Mouse (Mus musculus) midbrain, embryonic 10.5 days (tissue): ENCODE data around the gene Rcc2. TPM values are rescaled to one million over a fixed set of nuclear protein-coding genes. Genes with fewer than 3 reads are reported as not detected.
A peak's percentile ranks its signal among the peaks of the same experiment; 100 is the strongest.

ENCODE experiments used
- DNase-seq: peaks from one replicate; pipeline ENCODE4 v3.0.0-alpha.2; 2017; ENCODE audit warnings: low spot score
- H3K27ac ChIP-seq: fragments of 300-500 bp; sonication (generic); replicated peaks from 2 replicates; pipeline ENCODE4 v1.5.1; 2016; ENCODE audit warnings: mild to moderate bottlenecking
- H3K27me3 ChIP-seq: fragments of 300-500 bp; sonication (generic); 2 replicates; pipeline ENCODE4 v1.6.1; 2016; ENCODE audit warnings: low read depth, mild to moderate bottlenecking; ENCODE audit not compliant: poor library complexity, severe bottlenecking
- H3K36me3 ChIP-seq: fragments of 300-500 bp; sonication (generic); 2 replicates; pipeline ENCODE4 v1.6.1; 2016; ENCODE audit warnings: mild to moderate bottlenecking, moderate library complexity
- H3K4me1 ChIP-seq: fragments of 300-500 bp; sonication (generic); 2 replicates; pipeline ENCODE4 v1.6.1; 2016
- H3K4me3 ChIP-seq: fragments of 300-500 bp; sonication (generic); 2 replicates; pipeline ENCODE4 v1.5.1; 2016; ENCODE audit warnings: mild to moderate bottlenecking, moderate library complexity
- H3K9me3 ChIP-seq: fragments of 300-500 bp; sonication (generic); replicated peaks from 2 replicates; pipeline ENCODE4 v1.6.1; 2016; ENCODE audit warnings: mild to moderate bottlenecking
- WGBS: fragments of 180-500 bp; shearing (Covaris S2); methylation state at CpG from one replicate; pipeline ENCODE4 v1.1.7; 2016; 5-methylcytosine and 5-hydroxymethylcytosine counted together
- polyA plus RNA-seq: library from polyadenylated mRNA; unstranded; fragments of >200 nt; fragmentation: Nextera tagmentation; extraction: Ambion mirVana; gene quantifications from 2 replicates; pipeline ENCODE4 v1.2.1, GENCODE M21; 2016

Rcc2 gene
- polyA plus RNA-seq, 1 experiment from 2014 or later, result 35.2 TPM

DNA sequence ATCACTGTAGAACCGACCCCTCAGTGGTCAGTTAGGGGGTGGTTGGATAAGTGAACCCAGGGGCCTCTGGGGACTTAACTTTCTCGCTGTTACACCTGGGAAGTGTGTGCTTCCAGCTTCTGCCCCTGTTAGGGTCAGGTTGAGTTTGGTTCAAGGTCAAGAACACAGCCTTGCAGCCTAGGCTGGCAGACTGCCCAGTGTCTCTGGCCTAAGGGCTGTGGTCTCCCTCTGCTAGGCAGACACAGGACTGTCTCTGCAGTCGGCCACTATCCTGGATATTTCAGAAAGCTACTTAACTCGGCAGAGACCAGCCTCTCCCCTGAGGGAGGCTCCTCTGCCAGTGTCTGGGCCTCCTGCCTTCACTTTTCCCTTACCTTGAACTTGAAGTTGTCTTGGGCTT lies 3.8 kb downstream of the Rcc2 start:
- Histone ChIP-seq H3K27me3 (peaks cover 19% of the 10 kb centered on the region), H3K27ac (peak overlapping the region; percentile 100), H3K9me3 (no peaks in the 10 kb centered on the region), H3K36me3 (peaks cover 54% of the 10 kb centered on the region), H3K4me1 (peaks cover 67% of the 10 kb centered on the region), H3K4me3 (peak overlapping the region; percentile 96)
- 53% methylated on average over 4 of the region's 4 CpGs for WGBS
- DNase-seq, result no peak

DNA sequence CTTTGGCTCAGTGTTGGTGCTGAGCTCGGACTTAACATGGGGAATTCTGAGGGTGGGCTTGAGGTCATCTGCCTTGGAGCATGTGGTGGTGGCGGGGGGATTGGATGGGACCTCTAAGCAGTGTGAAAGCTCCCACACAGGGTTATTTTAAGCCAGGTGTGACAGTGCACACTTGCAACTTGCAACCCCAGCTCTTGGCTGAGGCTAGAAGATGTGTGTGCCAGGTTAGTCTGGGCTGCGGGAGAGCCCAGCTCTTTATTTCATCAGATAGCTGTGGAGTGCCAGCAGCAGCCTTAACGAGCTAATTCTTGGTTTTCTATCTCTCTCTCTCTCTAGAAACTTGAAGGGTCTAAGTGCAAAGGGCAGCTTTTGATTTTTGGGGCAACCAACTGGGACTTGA lies 7.3 kb downstream of the Rcc2 start:
- no peak overlapping the region for H3K27ac ChIP-seq
- WGBS, result 87% methylated on average over 4 of the region's 4 CpGs

DNA sequence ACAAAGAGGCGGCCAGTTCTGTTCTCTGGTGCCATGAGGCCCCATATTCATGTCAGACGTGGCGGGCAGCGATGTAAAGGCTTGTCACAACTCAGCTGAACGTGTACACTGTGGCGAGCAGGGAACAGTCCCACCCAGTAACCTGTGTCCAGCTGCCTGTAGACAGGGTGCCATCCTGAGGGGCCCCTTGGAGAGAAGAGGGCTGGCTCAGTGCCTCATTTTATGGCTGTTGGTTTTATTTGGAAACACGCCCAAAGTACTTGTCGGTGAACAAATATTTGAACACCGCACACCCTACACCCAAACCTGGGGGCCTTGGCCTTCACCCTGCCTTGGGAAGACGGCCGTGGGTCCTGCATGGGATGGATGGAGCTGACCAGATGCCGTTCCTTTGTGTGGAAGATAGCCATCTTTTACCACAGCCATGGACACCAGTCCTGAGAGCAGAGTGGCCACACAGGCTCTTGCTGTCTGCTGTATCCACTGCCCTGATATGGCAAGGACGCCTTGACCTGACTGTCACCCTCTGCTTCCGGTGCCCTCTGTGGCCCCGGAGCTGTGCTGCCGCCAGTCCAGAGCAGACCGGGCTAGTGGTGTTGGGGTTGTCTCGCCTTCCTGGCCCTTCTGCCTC lies 8.1 kb downstream of the Rcc2 start:
- Histone ChIP-seq H3K4me1 (peaks cover 66% of the 10 kb centered on the region), H3K27me3 (no peaks in the 10 kb centered on the region), H3K4me3 (no peak overlapping the region), H3K27ac (0 out of 2 replicates have a peak overlapping the region, but pooled peaks have one; percentile 5), H3K9me3 (no peaks in the 10 kb centered on the region), H3K36me3 (peaks cover 97% of the 10 kb centered on the region)
- no peak for DNase-seq
- WGBS, result 92% methylated on average over 18 of the region's 18 CpGs

More for the DNA sequence above, 7.3 kb downstream of the Rcc2 start:
- Histone ChIP-seq H3K4me1 (peaks cover 65% of the 10 kb centered on the region), H3K9me3 (no peaks in the 10 kb centered on the region), H3K36me3 (peaks cover 89% of the 10 kb centered on the region), H3K4me3 (no peak overlapping the region), H3K27me3 (no peaks in the 10 kb centered on the region)
- no peak for DNase-seq

DNA sequence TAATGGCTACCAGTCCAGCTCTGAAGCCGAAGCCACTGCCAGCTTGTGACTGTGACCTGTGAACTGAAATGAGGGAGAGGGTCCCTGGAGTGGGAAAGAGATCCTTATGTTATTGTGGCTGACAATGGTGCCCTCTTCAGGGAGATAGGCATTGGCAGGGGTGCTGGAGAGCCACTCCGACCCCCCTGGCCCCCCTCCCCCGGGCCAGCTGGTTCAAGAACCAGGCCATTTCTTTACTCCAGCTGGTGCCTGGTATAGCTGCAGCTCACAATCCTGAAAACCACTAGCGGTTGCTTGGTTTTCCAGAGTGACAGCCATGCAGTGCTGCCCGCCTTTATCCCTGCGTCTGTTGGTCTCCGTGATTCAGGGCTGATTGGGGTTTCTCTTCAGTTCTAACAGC lies 8.8 kb downstream of the Rcc2 start:
- Histone ChIP-seq H3K4me3 (peak overlapping the region; percentile 3; the same call in 1 of the 2 replicates), H3K4me1 (peaks cover 66% of the 10 kb centered on the region), H3K36me3 (peaks cover 100% of the 10 kb centered on the region), H3K27me3 (no peaks in the 10 kb centered on the region), H3K27ac (peak overlapping the region; percentile 5; the same call in 1 of the 2 replicates), H3K9me3 (no peaks in the 10 kb centered on the region)
- no peak for DNase-seq
- 93% methylated on average over 7 of the region's 7 CpGs for WGBS

DNA sequence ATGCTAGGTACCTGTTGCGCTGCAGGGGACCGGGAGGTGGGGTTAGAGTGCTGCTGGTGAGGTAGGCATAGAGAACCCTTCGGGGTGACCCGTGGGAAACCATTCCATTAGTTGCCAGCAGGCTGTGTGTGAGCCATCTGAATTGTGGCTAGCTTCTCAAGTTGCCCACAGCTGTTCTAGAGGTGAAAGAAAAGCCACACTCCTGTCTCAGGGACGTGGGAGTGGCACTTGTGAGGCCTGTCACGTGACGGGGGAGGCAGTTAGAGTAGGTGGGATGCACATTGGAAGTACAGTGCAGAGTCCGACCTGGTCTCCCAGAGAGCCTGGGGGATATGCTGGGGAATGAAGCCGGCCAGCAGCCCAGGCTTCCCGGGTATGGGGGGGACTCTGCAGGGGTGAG lies 9.3 kb downstream of the Rcc2 start:
- no peak overlapping the region for H3K4me3 ChIP-seq
- no peaks in the 10 kb centered on the region for H3K9me3 ChIP-seq
- H3K27me3 ChIP-seq, result no peaks in the 10 kb centered on the region
- H3K4me1 ChIP-seq, result peaks cover 66% of the 10 kb centered on the region
- peaks cover 100% of the 10 kb centered on the region for H3K36me3 ChIP-seq
- DNase-seq, result no peak
- H3K27ac ChIP-seq, result no peak overlapping the region; the same call in 1 of the 2 replicates
- 95% methylated on average over 10 of the region's 10 CpGs for WGBS

GRCm38 (mm10) chr4:140710781-140711180 lies 10.4 kb downstream of the Rcc2 start:
- Histone ChIP-seq H3K27me3 (no peaks in the 10 kb centered on the region), H3K27ac (no peak overlapping the region), H3K4me3 (no peak overlapping the region), H3K9me3 (no peaks in the 10 kb centered on the region), H3K36me3 (peaks cover 99% of the 10 kb centered on the region), H3K4me1 (peaks cover 55% of the 10 kb centered on the region)
- WGBS, result 87% methylated on average over 10 of the region's 10 CpGs
- DNase-seq, result no peak

GRCm38 (mm10) chr4:140711360-140711759 lies 11.0 kb downstream of the Rcc2 start:
- Histone ChIP-seq H3K36me3 (peaks cover 99% of the 10 kb centered on the region), H3K9me3 (no peaks in the 10 kb centered on the region), H3K27me3 (no peaks in the 10 kb centered on the region), H3K27ac (no peak overlapping the region), H3K4me1 (peaks cover 50% of the 10 kb centered on the region), H3K4me3 (no peak overlapping the region)
- WGBS, result 89% methylated on average over 5 of the region's 5 CpGs
- DNase-seq, result no peak

- Histone ChIP-seq H3K36me3 (peaks cover 98% of the 10 kb centered on the region), H3K9me3 (no peaks in the 10 kb centered on the region), H3K4me1 (peaks cover 43% of the 10 kb centered on the region), H3K27me3 (no peaks in the 10 kb centered on the region), H3K27ac (peak overlapping the region; percentile 60), H3K4me3 (no peak overlapping the region)
- DNase-seq, result peak; percentile 86
- WGBS, result 62% methylated on average over 29 of the region's 29 CpGs
Observed at GRCm38 (mm10) chr4:140713480-140714365, 13.4 kb downstream of the Rcc2 start.

DNA sequence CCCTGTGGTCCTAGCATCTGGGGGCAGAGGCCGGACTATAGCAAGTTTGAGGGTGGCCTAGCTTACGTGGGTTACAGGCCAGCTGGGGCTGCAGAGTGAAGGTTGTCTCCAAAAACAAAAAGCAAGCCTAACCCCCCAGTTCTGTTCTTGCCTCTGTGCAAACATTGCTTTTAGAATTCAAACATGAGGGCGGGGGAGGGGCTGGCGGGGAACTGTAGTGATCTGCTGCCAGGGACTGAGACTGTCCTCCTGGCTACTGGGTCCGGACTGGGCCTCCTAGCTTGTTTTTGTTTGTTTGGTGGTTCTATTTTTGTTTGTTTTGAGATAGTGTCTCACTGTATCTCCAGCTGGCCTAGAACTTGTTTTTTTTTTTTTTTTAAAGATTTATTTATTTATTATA lies 14.2 kb downstream of the Rcc2 start:
- 89% methylated on average over 5 of the region's 5 CpGs for WGBS
- no peaks in the 10 kb centered on the region for H3K9me3 ChIP-seq
- no peak overlapping the region for H3K4me3 ChIP-seq
- DNase-seq, result no peak
- H3K36me3 ChIP-seq, result peaks cover 98% of the 10 kb centered on the region
- H3K27me3 ChIP-seq, result no peaks in the 10 kb centered on the region
- no peak overlapping the region for H3K27ac ChIP-seq
- peaks cover 35% of the 10 kb centered on the region for H3K4me1 ChIP-seq

GRCm38 (mm10) chr4:140716994-140717393 lies 16.7 kb downstream of the Rcc2 start:
- Histone ChIP-seq H3K9me3 (no peaks in the 10 kb centered on the region), H3K4me1 (peaks cover 27% of the 10 kb centered on the region), H3K27ac (no peak overlapping the region), H3K27me3 (no peaks in the 10 kb centered on the region), H3K4me3 (no peak overlapping the region), H3K36me3 (peaks cover 98% of the 10 kb centered on the region)
- 91% methylated on average over 11 of the region's 11 CpGs for WGBS
- DNase-seq, result no peak

DNA sequence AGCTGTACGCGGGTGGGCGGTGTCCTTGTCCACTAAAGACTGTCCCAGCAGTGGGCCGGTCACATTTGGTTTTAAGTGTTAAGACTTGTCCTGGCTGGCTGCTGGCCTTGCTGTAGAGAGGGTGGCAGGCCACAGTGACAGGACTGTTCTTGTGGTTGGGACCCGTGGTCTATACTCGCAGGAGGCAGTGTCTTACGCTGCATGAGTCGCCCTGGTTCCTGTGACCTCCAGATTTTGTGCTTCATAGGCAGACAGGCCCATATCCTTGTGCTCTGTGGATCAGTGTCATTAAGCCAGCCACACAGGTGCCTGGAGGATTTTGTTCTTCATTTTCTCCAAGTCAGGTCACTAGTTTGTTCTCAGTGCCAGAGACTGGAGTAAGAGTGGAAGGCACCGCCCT lies 18.1 kb downstream of the Rcc2 start:
- Histone ChIP-seq H3K27ac (no peak overlapping the region), H3K9me3 (no peaks in the 10 kb centered on the region), H3K36me3 (peaks cover 98% of the 10 kb centered on the region), H3K4me1 (peaks cover 18% of the 10 kb centered on the region), H3K27me3 (no peaks in the 10 kb centered on the region), H3K4me3 (no peak overlapping the region)
- no peak for DNase-seq
- 99% methylated on average over 9 of the region's 9 CpGs for WGBS

DNA sequence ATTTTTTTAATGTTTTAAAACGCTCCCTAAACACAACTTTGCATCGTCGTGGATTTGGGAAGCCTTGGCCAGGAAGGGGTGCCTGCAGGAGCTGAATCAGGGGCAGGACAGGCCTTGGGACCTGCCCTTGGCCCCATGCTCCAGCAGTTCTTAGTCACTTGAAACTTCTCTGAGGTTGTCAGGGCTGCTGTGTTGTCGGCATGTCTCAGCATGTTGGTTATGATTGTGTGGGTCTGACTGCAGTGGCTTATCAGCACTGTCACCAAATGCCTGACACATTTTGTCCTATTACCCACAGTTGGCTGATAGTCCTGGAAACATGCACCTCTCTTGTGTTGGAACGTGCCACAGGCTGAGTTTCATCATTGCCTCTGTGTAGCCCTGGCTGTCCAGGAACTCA lies 19.8 kb downstream of the Rcc2 start:
- no peaks in the 10 kb centered on the region for H3K9me3 ChIP-seq
- peaks cover 99% of the 10 kb centered on the region for H3K36me3 ChIP-seq
- peaks cover 13% of the 10 kb centered on the region; the same call in 1 of the 2 replicates for H3K4me1 ChIP-seq
- H3K27me3 ChIP-seq, result no peaks in the 10 kb centered on the region
- no peak overlapping the region for H3K27ac ChIP-seq
- WGBS, result 92% methylated on average over 5 of the region's 5 CpGs
- no peak for DNase-seq
- H3K4me3 ChIP-seq, result no peak overlapping the region

DNA sequence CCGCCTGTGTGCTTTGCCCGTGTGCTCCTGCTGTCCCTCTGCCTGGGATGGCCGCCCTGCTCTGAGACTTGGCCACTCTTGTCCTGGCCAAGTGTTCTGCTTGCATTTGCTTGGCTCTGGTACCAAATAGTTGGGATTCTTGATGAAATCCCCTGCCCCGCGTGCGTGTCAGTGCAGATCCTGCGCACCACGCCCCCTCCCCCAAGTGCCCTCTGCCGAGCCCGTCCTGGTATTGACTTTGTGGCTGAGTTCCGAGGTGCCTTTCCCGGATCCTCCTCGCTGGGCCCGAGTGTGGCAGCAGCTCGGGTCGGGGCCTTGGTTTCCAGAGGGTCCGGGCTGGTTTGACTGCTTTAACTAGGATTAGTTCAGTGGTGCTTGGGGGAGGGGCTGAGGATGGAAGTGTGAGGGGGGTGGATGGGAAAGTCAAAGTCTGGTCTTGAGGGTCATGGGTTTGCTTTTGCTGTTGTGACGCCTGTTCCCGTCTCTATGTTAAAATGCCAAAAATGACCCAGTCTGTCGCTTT lies 21.7 kb downstream of the Rcc2 start:
- no peak overlapping the region for H3K4me3 ChIP-seq
- peaks cover 99% of the 10 kb centered on the region for H3K36me3 ChIP-seq
- H3K9me3 ChIP-seq, result no peaks in the 10 kb centered on the region
- peaks cover 13% of the 10 kb centered on the region; the same call in 1 of the 2 replicates for H3K4me1 ChIP-seq
- no peak for DNase-seq
- WGBS, result 88% methylated on average over 20 of the region's 20 CpGs
- no peaks in the 10 kb centered on the region for H3K27me3 ChIP-seq
- H3K27ac ChIP-seq, result no peak overlapping the region
